Mouse (Mus musculus): ENCODE results near the gene Ate1.

DNA sequence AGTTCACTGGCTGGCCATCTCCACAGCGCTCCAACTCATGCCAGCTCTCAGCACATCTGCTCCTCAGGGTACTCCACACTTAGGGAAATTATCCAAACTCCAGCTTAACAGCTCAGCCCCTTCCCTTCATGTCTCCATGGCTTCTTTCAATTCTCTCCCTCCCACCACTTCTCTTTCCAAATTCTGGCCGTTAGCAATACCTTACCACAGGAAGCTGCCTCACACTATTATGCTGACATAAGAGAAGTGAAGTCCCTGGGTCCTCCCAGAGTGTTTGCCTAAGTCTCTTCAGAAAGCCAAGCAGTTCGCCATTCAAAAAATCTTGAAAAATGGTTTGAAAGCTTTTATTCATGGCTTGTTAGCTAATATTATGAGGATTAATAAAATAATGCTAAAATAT is 46.3 kb downstream of the Ate1 start:
- TF ChIP-seq POLR2A (IDR thresholded peaks at IDR 0.05; ENCODE audit: borderline replicate concordance, control insufficient read depth, low read depth, low read length) = no peak
- no peak for TF ChIP-seq CTCF (IDR thresholded peaks at IDR 0.05; ENCODE audit: control insufficient read depth, insufficient read depth, low read length)
